Mouse (Mus musculus) midbrain, embryonic 10.5 days (tissue): ENCODE data around the gene Pak6. TPM values are rescaled to one million over a fixed set of nuclear protein-coding genes. Genes with fewer than 3 reads are reported as not detected.

Experiments used
- DNase-seq: peaks from one replicate; pipeline ENCODE4 v3.0.0-alpha.2; 2017; ENCODE audit warnings: low spot score
- H3K27ac ChIP-seq: fragments of 300-500 bp; sonication (generic); replicated peaks from 2 replicates; pipeline ENCODE4 v1.5.1; 2016; ENCODE audit warnings: mild to moderate bottlenecking
- H3K27me3 ChIP-seq: fragments of 300-500 bp; sonication (generic); 2 replicates; pipeline ENCODE4 v1.6.1; 2016; ENCODE audit warnings: low read depth, mild to moderate bottlenecking; ENCODE audit not compliant: poor library complexity, severe bottlenecking
- H3K36me3 ChIP-seq: fragments of 300-500 bp; sonication (generic); 2 replicates; pipeline ENCODE4 v1.6.1; 2016; ENCODE audit warnings: mild to moderate bottlenecking, moderate library complexity
- H3K4me1 ChIP-seq: fragments of 300-500 bp; sonication (generic); 2 replicates; pipeline ENCODE4 v1.6.1; 2016
- H3K4me3 ChIP-seq: fragments of 300-500 bp; sonication (generic); 2 replicates; pipeline ENCODE4 v1.5.1; 2016; ENCODE audit warnings: mild to moderate bottlenecking, moderate library complexity
- H3K9me3 ChIP-seq: fragments of 300-500 bp; sonication (generic); replicated peaks from 2 replicates; pipeline ENCODE4 v1.6.1; 2016; ENCODE audit warnings: mild to moderate bottlenecking
- WGBS: fragments of 180-500 bp; shearing (Covaris S2); methylation state at CpG from one replicate; pipeline ENCODE4 v1.1.7; 2016; 5-methylcytosine and 5-hydroxymethylcytosine counted together
- polyA plus RNA-seq: library from polyadenylated mRNA; unstranded; fragments of >200 nt; fragmentation: Nextera tagmentation; extraction: Ambion mirVana; gene quantifications from 2 replicates; pipeline ENCODE4 v1.2.1, GENCODE M21; 2016

Gene Pak6
- 0.26 and 0.99 TPM in 2 replicates for polyA plus RNA-seq

DNA sequence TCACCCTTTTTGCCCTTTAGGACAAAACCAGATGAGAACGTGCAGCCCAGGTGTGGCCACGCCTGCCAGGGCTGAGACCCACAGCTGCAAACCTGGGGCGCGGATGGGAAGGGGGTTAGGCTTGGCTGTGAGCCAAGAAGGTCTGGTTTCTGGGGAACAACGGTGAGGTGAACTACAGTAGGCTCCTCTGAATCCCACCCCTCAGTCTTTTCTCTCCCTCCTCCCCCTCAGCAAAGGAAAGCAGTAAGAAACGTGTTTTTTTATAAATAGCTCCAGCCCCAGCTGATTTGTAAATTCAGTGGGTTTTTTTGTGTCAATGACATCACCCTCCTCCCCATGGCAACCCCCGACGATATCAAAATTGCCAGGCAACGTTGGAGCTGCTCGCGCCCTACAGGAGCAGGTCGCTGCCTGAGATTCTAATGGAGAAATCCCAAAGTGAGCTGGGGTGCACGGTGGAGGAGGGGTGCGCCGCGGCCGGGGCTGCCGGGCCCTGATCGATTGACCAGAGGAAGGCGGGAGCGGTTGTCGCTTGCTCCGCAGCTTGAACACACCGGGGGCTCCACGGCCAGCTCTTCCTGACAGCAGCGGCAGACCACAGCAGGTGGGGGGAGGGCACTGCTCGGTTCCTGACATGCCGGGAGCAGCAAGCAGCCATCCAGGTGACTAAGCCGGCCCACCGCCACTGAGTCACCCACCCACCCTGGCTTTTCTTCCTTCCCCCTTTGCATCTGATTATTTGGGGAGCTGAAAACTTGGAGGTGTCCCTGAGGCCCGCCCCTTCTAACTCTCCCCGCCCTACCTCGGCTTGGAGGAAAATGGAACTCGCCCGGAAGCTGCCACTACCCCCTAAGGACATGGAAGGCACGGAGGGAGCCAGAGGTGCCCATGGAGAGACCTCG, at the start of gene Pak6:
Gene Pak6, plus strand, starts transcription at position 402 of the 902 bp plus-strand sequence.
- 3% methylated on average over 37 of the region's 37 CpGs for WGBS
- H3K9me3 ChIP-seq, result no peaks in the 10 kb centered on the region
- H3K27ac ChIP-seq, result peak within 1 kb of the TSS; percentile 65
- peak within 1 kb of the TSS; percentile 58 for H3K4me3 ChIP-seq
- H3K27me3 ChIP-seq, result peaks cover 62% of the 10 kb centered on the region
- H3K4me1 ChIP-seq, result peaks cover 35% of the 10 kb centered on the region
- DNase-seq, result peak; percentile 44
- H3K36me3 ChIP-seq, result no peaks in the 10 kb centered on the region

DNA sequence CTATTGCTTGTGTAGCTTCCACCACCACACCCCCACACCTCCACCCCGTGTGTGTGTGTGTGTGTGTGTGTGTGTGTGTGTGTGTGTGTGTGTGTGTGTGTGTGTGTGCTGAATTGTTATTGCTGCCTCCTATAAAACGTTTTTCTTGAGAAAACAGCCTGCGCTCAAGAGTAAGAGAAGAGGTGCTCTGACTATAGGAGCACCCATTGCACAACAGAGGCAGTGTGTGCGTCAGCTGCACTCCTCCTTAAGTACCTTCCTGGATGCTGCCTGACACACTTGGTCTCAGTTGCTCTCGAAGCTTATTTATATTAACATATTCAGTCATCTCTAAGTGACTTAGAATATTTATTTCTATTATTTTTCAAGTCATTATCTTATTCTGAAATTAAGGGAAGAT, 45.1 kb upstream of the Pak6 start:
- no peaks in the 10 kb centered on the region for H3K9me3 ChIP-seq
- H3K27me3 ChIP-seq, result no peaks in the 10 kb centered on the region
- H3K36me3 ChIP-seq, result peaks cover 100% of the 10 kb centered on the region
- H3K4me1 ChIP-seq, result no peaks in the 10 kb centered on the region
- no peak overlapping the region for H3K27ac ChIP-seq
- DNase-seq, result no peak
- WGBS, result 93% methylated on average over 5 of the region's 5 CpGs
- H3K4me3 ChIP-seq, result no peak overlapping the region

DNA sequence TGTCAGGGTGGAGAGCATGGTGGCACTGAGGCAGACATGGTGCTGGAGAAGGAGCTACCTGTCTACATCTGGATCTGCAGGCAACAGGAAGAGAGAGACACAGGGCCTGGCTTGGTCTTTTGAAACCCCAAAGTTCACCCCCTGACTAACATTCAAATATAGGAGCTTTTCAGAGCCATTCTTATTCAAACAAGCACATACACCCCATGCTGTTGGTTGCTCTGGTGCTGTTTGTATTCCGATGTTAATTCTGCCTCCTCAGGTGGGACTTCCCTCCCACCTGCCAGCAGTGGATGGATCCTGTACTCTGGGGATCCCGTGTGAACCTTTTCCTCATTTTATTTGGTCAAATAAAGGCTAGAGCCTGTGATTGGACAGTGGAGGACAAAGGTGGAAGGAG, 43.0 kb upstream of the Pak6 start:
- Histone ChIP-seq H3K27ac (no peak overlapping the region), H3K4me3 (no peak overlapping the region), H3K9me3 (no peaks in the 10 kb centered on the region), H3K4me1 (no peaks in the 10 kb centered on the region), H3K27me3 (no peaks in the 10 kb centered on the region), H3K36me3 (peaks cover 99% of the 10 kb centered on the region)
- no peak for DNase-seq
- 82% methylated on average over 2 of the region's 2 CpGs for WGBS

DNA sequence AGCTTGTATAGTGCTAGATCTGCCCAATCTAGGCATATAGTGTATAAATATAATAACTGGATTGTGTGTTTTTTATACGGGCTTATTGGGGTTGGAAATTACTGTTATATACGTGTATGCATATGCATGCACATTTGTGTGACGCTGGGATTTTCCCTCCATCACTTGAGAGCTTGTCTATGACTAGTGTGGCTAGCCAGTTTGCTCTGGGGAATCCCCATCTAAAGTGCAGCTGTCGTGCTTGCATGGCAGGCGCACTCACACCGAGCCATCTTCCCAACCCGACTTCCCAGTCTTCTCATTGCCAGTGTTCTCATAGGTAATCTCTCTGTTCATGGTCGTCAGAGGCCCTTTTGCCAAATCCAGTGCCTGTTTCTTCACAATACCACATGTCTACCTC, 42.5 kb upstream of the Pak6 start:
- no peak overlapping the region for H3K4me3 ChIP-seq
- H3K9me3 ChIP-seq, result no peaks in the 10 kb centered on the region
- H3K27me3 ChIP-seq, result no peaks in the 10 kb centered on the region
- H3K36me3 ChIP-seq, result peaks cover 99% of the 10 kb centered on the region
- H3K27ac ChIP-seq, result no peak overlapping the region
- no peak for DNase-seq
- WGBS, result 86% methylated on average over 8 of the region's 8 CpGs
- H3K4me1 ChIP-seq, result no peaks in the 10 kb centered on the region

DNA sequence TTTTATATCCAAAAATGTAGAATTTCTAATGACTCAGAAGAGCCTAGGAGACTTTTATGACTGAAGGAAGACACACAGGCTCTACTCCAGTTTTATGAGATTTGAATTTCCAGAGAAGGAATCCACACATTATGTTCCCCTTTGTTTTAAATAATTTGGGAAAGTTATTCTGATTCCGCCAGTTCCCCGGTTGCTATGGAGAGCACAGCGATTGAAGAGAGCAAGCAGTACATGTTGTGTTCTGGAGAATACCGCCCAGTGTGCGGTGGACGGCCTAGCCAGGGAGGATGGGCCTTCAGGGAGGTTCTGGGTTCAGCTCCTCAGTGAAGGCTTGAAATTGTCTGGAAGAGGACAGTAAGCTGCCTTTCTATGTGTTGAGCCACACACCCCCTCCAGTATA, 33.8 kb upstream of the Pak6 start:
- Histone ChIP-seq H3K27ac (no peak overlapping the region), H3K9me3 (no peaks in the 10 kb centered on the region), H3K4me1 (no peaks in the 10 kb centered on the region), H3K4me3 (no peak overlapping the region), H3K36me3 (peaks cover 99% of the 10 kb centered on the region), H3K27me3 (peaks cover 12% of the 10 kb centered on the region)
- no peak for DNase-seq
- 97% methylated on average over 6 of the region's 6 CpGs for WGBS

DNA sequence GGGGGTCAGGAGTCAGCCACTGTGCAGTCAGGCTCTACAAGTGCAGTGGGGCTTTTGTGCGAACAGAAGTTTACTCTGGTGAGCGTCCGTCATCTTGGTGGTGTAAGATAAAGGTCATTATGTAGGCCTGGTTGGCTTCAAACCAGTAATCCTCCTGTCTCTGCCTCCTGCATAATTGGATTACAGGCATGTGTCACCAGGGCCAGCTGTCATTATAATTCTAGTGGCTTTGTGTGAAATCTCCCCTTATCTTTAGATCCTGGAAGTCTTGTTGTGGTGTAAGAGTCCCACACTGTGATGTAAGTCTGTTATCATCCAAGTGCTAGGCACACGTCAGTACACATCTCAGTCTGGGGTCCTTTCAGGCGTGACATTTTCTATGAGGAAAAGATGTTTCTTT, 29.7 kb upstream of the Pak6 start:
- DNase-seq, result no peak
- H3K36me3 ChIP-seq, result peaks cover 100% of the 10 kb centered on the region
- H3K9me3 ChIP-seq, result no peaks in the 10 kb centered on the region
- H3K4me3 ChIP-seq, result no peak overlapping the region
- no peaks in the 10 kb centered on the region for H3K4me1 ChIP-seq
- WGBS, result 54% methylated on average over 5 of the region's 5 CpGs
- H3K27me3 ChIP-seq, result peaks cover 17% of the 10 kb centered on the region
- H3K27ac ChIP-seq, result no peak overlapping the region

DNA sequence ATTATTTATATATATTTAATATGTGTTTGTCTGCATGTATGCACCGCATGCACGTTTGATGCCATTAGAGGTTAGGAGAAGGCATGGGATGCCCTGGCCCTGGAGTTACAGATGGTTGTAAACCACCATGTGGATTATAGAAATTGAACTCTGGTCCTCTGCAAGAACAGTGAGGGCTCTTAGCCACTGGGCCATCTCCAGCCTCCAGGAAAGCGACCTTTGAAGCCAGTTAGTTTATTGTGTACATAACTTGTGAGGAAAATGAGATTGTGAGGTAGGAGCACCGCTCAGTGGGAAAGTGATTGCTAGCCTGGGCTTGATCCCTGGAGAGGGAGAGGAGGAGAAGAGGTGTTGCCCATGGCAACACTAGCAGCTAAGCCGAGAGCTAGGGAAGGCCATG, 25.8 kb upstream of the Pak6 start:
- Histone ChIP-seq H3K4me1 (no peaks in the 10 kb centered on the region), H3K27me3 (peaks cover 5% of the 10 kb centered on the region; the same call in 1 of the 2 replicates), H3K4me3 (no peak overlapping the region), H3K9me3 (no peaks in the 10 kb centered on the region), H3K27ac (no peak overlapping the region), H3K36me3 (peaks cover 100% of the 10 kb centered on the region)
- DNase-seq, result no peak
- 77% methylated on average over 5 of the region's 5 CpGs for WGBS

DNA sequence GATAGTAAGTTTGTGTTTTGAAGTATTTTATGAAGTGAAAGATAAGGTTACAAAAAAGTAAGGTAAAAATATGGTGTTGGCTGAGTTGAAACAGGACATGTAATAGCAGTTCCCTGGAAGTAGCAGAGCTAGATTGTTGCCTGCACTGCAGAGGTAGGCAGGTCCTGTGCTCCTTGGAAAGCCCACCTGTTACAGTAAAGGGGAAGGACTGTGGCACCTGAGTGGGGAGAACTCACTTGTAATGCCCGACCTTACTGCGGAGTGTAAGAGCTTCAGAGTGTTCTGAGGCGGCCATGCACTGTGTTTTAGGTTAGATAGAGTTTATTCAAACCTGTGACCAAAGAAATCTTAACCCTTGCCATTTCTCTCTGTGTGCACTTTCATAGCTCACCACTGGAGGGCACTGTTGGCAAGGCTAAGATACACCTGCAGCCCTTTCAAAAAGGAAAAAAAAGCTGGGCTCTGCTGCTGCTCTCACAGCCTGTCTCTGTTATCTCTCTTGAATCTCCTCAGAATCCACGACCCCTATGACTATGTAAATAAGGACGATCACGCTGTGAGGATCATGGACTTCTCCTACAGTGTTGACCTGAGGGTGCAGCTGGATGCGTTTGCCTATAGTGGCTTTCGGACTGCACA, 25.1 kb upstream of the Pak6 start:
- Histone ChIP-seq H3K27ac (no peak overlapping the region), H3K9me3 (no peaks in the 10 kb centered on the region), H3K27me3 (peaks cover 5% of the 10 kb centered on the region; the same call in 1 of the 2 replicates), H3K4me1 (no peaks in the 10 kb centered on the region), H3K4me3 (no peak overlapping the region), H3K36me3 (peaks cover 100% of the 10 kb centered on the region)
- peak; percentile 75 for DNase-seq
- WGBS, result 41% methylated on average over 8 of the region's 8 CpGs

DNA sequence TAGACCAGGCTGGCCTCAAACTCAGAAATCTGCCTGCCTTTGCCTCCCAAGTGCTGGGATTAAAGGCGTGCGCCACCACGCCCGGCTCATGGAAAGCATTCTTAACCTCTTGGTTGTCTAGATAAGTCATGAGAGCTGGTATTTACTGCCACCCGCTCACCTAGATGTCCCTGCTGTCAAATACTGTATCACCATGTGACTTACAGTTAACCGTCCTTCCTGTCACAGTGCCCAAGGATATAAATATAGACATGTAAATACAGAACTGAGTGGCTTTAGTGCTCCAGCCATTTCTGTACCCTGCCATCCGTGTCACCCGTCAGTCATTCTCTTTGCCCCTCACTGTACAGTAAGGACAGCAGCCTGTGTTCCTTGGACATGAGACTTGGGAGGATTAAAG, 24.4 kb upstream of the Pak6 start:
- Histone ChIP-seq H3K9me3 (no peaks in the 10 kb centered on the region), H3K27me3 (peaks cover 5% of the 10 kb centered on the region; the same call in 1 of the 2 replicates), H3K36me3 (peaks cover 100% of the 10 kb centered on the region), H3K4me3 (no peak overlapping the region), H3K27ac (no peak overlapping the region), H3K4me1 (no peaks in the 10 kb centered on the region)
- no peak for DNase-seq
- 95% methylated on average over 8 of the region's 8 CpGs for WGBS

DNA sequence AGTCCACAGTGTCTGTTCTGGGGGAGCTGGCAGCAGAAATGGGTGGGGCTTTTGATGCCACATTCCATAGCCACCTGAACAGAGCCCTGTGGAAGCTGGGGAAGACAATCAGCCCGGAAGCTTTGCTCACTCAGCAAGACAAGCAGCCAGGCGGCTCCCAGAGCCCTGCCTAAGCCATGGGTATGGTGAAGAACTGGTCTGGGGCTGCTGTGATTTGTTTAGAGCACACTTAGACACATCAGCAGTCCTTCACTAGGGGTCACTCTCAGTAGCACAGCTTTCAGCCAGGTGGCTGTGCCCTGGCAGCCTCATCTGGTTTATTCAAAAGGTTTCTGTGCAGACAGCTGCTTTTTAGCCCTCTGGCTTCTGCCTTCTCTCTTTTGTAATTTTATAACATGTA, 22.0 kb upstream of the Pak6 start:
- Histone ChIP-seq H3K36me3 (peaks cover 98% of the 10 kb centered on the region), H3K27me3 (no peaks in the 10 kb centered on the region)
- WGBS, result 69% methylated on average over 2 of the region's 2 CpGs

DNA sequence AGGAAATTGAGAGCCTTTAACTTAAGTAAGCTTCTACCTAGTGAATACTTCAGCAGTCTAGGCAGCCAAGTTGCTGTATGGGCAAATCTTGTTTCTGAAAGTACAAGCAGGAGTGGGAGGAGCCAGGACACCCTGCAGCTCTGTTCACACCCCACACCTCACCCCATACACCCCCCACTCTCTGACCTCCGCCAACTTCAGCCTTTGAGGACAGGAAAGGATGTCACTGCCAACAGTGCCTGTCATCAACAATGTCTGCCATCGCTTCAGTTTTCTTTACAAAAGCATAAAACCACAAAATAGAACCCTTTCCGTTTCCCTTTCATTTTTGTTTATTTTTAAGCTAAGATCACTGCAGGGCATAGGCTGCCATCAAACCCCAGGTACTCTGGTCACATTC, 20.7 kb upstream of the Pak6 start:
- Histone ChIP-seq H3K27me3 (no peaks in the 10 kb centered on the region), H3K27ac (no peak overlapping the region), H3K4me1 (no peaks in the 10 kb centered on the region), H3K4me3 (no peak overlapping the region), H3K36me3 (peaks cover 97% of the 10 kb centered on the region), H3K9me3 (0 out of 2 replicates have a peak, but pooled peaks cover 3% of the 10 kb centered on the region)
- no peak for DNase-seq
- WGBS, result 84% methylated on average over 3 of the region's 3 CpGs

More for the DNA sequence above, 22.0 kb upstream of the Pak6 start:
- H3K9me3 ChIP-seq, result 0 out of 2 replicates have a peak, but pooled peaks cover 3% of the 10 kb centered on the region
- H3K4me3 ChIP-seq, result no peak overlapping the region
- no peak overlapping the region for H3K27ac ChIP-seq
- no peaks in the 10 kb centered on the region for H3K4me1 ChIP-seq
- no peak for DNase-seq

DNA sequence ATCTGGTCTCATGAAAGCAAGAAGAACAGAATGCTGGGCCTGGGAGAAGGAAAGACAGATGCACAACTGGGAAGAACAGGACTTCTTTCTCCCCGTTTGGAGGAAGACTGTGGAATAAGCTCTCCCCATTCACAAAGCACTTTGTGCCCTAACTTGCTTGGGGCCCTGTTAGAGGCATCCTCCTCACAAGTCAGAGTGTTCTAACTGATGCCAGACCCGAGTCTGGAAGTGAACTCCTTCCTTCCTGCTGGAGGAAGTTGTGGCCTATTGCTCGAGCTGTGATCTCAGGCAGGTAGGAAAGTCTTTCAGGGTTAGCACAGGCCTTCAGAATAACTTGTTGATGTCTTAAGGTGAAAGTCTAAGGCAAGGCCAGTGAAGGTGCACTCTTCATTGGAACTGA, 20.2 kb upstream of the Pak6 start:
- no peak overlapping the region for H3K4me3 ChIP-seq
- H3K4me1 ChIP-seq, result no peaks in the 10 kb centered on the region
- H3K27ac ChIP-seq, result no peak overlapping the region
- no peaks in the 10 kb centered on the region for H3K27me3 ChIP-seq
- 80% methylated on average over 3 of the region's 3 CpGs for WGBS
- H3K36me3 ChIP-seq, result peaks cover 92% of the 10 kb centered on the region
- DNase-seq, result no peak
- H3K9me3 ChIP-seq, result 0 out of 2 replicates have a peak, but pooled peaks cover 3% of the 10 kb centered on the region

DNA sequence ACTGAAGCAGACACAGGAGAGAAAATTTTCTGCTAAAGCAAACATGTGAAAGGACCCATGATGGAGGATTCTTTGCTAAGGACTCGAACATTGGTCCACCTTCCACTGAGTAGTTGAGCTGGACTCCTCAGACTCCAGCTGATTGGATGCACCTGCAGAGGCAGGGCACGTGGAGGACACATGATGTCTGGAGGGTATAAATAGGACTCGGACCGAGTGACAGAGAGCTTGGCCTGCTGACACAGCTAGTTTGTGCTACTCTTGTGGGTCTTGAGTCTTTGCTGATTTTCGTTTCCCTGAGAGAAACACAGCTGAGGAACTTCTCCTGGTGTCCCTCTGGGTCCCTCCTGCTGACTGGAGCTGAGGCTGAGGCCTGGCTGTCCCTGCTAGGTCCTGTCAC, 16.4 kb upstream of the Pak6 start:
- 0 out of 2 replicates have a peak, but pooled peaks cover 3% of the 10 kb centered on the region for H3K9me3 ChIP-seq
- no peak overlapping the region for H3K27ac ChIP-seq
- H3K27me3 ChIP-seq, result no peaks in the 10 kb centered on the region
- 93% methylated on average over 5 of the region's 5 CpGs for WGBS
- H3K36me3 ChIP-seq, result peaks cover 55% of the 10 kb centered on the region
- no peak overlapping the region for H3K4me3 ChIP-seq
- no peaks in the 10 kb centered on the region for H3K4me1 ChIP-seq
- DNase-seq, result no peak
